Mouse (Mus musculus) urinary bladder, postnatal 36 days (tissue): ENCODE measurements at regions not wholly inside any gene's neighbourhood (a gene's known extent, or its start where the extent isn't known, plus 50 kb on each side); places are given as distances from the start of the nearest gene placed in this dataset.

Source experiments
- DNase-seq, 2 experiments: peaks; one replicate each; pipeline ENCODE4 v3.0.0; 2022; ENCODE audit warnings: low spot score in 2 of 2, mixed read lengths in 1 of 2

- no peak for DNase-seq
Observed at GRCm38 (mm10) chr6:79619991-79620390, 197.7 kb upstream of the Gm20594 start.

GRCm38 (mm10) chr6:79631683-79632082 lies 186.0 kb upstream of the Gm20594 start:
- peak in 1 of 2 experiments; percentile 5 for DNase-seq

GRCm38 (mm10) chr6:79651286-79651685 lies 166.4 kb upstream of the Gm20594 start:
- DNase-seq, result no peak
